Mouse (Mus musculus): ENCODE data around the gene Tubb4a.

GRCm38 (mm10) chr17:57056246-57056645, 31.3 kb downstream of the Tubb4a start:
- TF ChIP-seq CTCF (IDR thresholded peaks at IDR 0.05; ENCODE audit: low read depth, low read length) (no peak), EP300 (IDR thresholded peaks at IDR 0.05; ENCODE audit: insufficient read depth, low read depth, low read length) (no peak), POLR2A (IDR thresholded peaks at IDR 0.05; ENCODE audit: insufficient read depth, low read length) (no peak)

Measured in ES-Bruce4 (cell line).